Mouse (Mus musculus): ENCODE results near the gene Gnl2. TPM values are rescaled to one million over a fixed set of nuclear protein-coding genes. Genes with fewer than 3 reads are reported as not detected.

Gene Gnl2
- polyA plus RNA-seq, 1 experiment from 2014 or later, result 94.4 TPM

GRCm38 (mm10) chr4:125057273-125057672 lies 40.9 kb downstream of the Gnl2 start:
- Histone ChIP-seq H3K4me1 (ENCODE audit: control insufficient read depth, insufficient read depth, low read length) (no peaks in the 10 kb centered on the region; the same call in 1 of the 2 replicates), H3K36me3 (replicated peaks; ENCODE audit: control insufficient read depth, insufficient read depth, low read depth, low read length) (no peaks in the 10 kb centered on the region; the same call in none of the 2 replicates), H3K9me3 (replicated peaks; ENCODE audit: control insufficient read depth, low read length) (no peaks in the 10 kb centered on the region), H3K9ac (replicated peaks; ENCODE audit: low read length) (no peak overlapping the region), H3K4me2 (ENCODE audit: low read depth, low read length) (no peak overlapping the region), H3K4me3 (ENCODE audit: low read depth, low read length) (no peak overlapping the region), H3K27me3 (ENCODE audit: control insufficient read depth, insufficient read depth, low read length) (no peaks in the 10 kb centered on the region), H3K27ac (replicated peaks; ENCODE audit: low read depth, low read length) (no peak overlapping the region)
- 39% methylated on average over 3 of the region's 3 CpGs for WGBS
- no peak for DNase-seq (ENCODE audit: low spot score)
- 0 out of 2 replicates have a peak, but pooled peaks have one; percentile 7 for ATAC-seq (replicated peaks; ENCODE audit: insufficient number of reproducible peaks, low FRiP score, low TSS enrichment, low read depth)

- 51% methylated on average over 5 of the region's 5 CpGs for WGBS
- no peak for DNase-seq (ENCODE audit: low spot score)
- H3K9me3 ChIP-seq (replicated peaks; ENCODE audit: control insufficient read depth, low read length), result no peaks in the 10 kb centered on the region
- H3K4me3 ChIP-seq (ENCODE audit: low read depth, low read length), result no peak overlapping the region
- no peak overlapping the region for H3K4me2 ChIP-seq (ENCODE audit: low read depth, low read length)
- 0 out of 2 replicates have a peak, but pooled peaks have one; percentile 27 for ATAC-seq (replicated peaks; ENCODE audit: insufficient number of reproducible peaks, low FRiP score, low TSS enrichment, low read depth)
- no peaks in the 10 kb centered on the region for H3K27me3 ChIP-seq (ENCODE audit: control insufficient read depth, insufficient read depth, low read length)
- no peaks in the 10 kb centered on the region; the same call in 1 of the 2 replicates for H3K36me3 ChIP-seq (replicated peaks; ENCODE audit: control insufficient read depth, insufficient read depth, low read depth, low read length)
- H3K27ac ChIP-seq (replicated peaks; ENCODE audit: low read depth, low read length), result no peak overlapping the region
- H3K4me1 ChIP-seq (ENCODE audit: control insufficient read depth, insufficient read depth, low read length), result no peaks in the 10 kb centered on the region; the same call in 1 of the 2 replicates
- no peak overlapping the region for H3K9ac ChIP-seq (replicated peaks; ENCODE audit: low read length)
Observed at GRCm38 (mm10) chr4:125058033-125058432, 41.6 kb downstream of the Gnl2 start.

GRCm38 (mm10) chr4:125059025-125059424 lies 42.6 kb downstream of the Gnl2 start:
- H3K27ac ChIP-seq (replicated peaks; ENCODE audit: low read depth, low read length), result no peak overlapping the region
- no peak overlapping the region for H3K9ac ChIP-seq (replicated peaks; ENCODE audit: low read length)
- H3K4me3 ChIP-seq (ENCODE audit: low read depth, low read length), result no peak overlapping the region
- WGBS, result 2% methylated on average over 8 of the region's 8 CpGs
- ATAC-seq (replicated peaks; ENCODE audit: insufficient number of reproducible peaks, low FRiP score, low TSS enrichment, low read depth) (peak; percentile 64; the same call in 1 of the 2 replicates), DNase-seq (ENCODE audit: low spot score) (peak; percentile 80)
- no peaks in the 10 kb centered on the region; the same call in 1 of the 2 replicates for H3K4me1 ChIP-seq (ENCODE audit: control insufficient read depth, insufficient read depth, low read length)
- no peaks in the 10 kb centered on the region; the same call in 1 of the 2 replicates for H3K36me3 ChIP-seq (replicated peaks; ENCODE audit: control insufficient read depth, insufficient read depth, low read depth, low read length)
- H3K4me2 ChIP-seq (ENCODE audit: low read depth, low read length), result peak overlapping the region; percentile 36
- H3K9me3 ChIP-seq (replicated peaks; ENCODE audit: control insufficient read depth, low read length), result no peaks in the 10 kb centered on the region
- H3K27me3 ChIP-seq (ENCODE audit: control insufficient read depth, insufficient read depth, low read length), result no peaks in the 10 kb centered on the region

GRCm38 (mm10) chr4:125063829-125064228 lies 47.4 kb downstream of the Gnl2 start:
- Histone ChIP-seq H3K4me2 (ENCODE audit: low read depth, low read length) (no peak overlapping the region), H3K27me3 (ENCODE audit: control insufficient read depth, insufficient read depth, low read length) (no peaks in the 10 kb centered on the region), H3K36me3 (replicated peaks; ENCODE audit: control insufficient read depth, insufficient read depth, low read depth, low read length) (peaks cover 2% of the 10 kb centered on the region; the same call in 1 of the 2 replicates), H3K9me3 (replicated peaks; ENCODE audit: control insufficient read depth, low read length) (no peaks in the 10 kb centered on the region), H3K4me1 (ENCODE audit: control insufficient read depth, insufficient read depth, low read length) (no peaks in the 10 kb centered on the region), H3K9ac (replicated peaks; ENCODE audit: low read length) (no peak overlapping the region), H3K4me3 (ENCODE audit: low read depth, low read length) (no peak overlapping the region), H3K27ac (replicated peaks; ENCODE audit: low read depth, low read length) (no peak overlapping the region)
- ATAC-seq (replicated peaks; ENCODE audit: insufficient number of reproducible peaks, low FRiP score, low TSS enrichment, low read depth) (no peak), DNase-seq (ENCODE audit: low spot score) (no peak)
- 73% methylated on average over 8 of the region's 8 CpGs for WGBS

- Histone ChIP-seq H3K4me3 (ENCODE audit: low read depth, low read length) (peak within 1 kb of the TSS; percentile 99), H3K27ac (replicated peaks; ENCODE audit: low read depth, low read length) (0 out of 2 replicates have a peak within 1 kb of the TSS, but pooled peaks have one; percentile 13), H3K4me2 (ENCODE audit: low read depth, low read length) (peak within 1 kb of the TSS; percentile 71), H3K9me3 (replicated peaks; ENCODE audit: control insufficient read depth, low read length) (no peaks in the 10 kb centered on the region), H3K9ac (replicated peaks; ENCODE audit: low read length) (peak within 1 kb of the TSS; percentile 84), H3K27me3 (ENCODE audit: control insufficient read depth, insufficient read depth, low read length) (no peaks in the 10 kb centered on the region), H3K36me3 (replicated peaks; ENCODE audit: control insufficient read depth, insufficient read depth, low read depth, low read length) (peaks cover 5% of the 10 kb centered on the region; the same call in 1 of the 2 replicates), H3K4me1 (ENCODE audit: control insufficient read depth, insufficient read depth, low read length) (no peaks in the 10 kb centered on the region)
- 3% methylated on average over 26 of the region's 26 CpGs for WGBS
- ATAC-seq (replicated peaks; ENCODE audit: insufficient number of reproducible peaks, low FRiP score, low TSS enrichment, low read depth), result no peak
- DNase-seq (ENCODE audit: low spot score), result peak; percentile 79
Observed at GRCm38 (mm10) chr4:125065517-125066307, 49.3 kb downstream of the Gnl2 start, which contains the start of gene Dnali1. Gene Dnali1 (minus strand): TSS chr4:125065703.

GRCm38 (mm10) chr4:125066490-125067370 lies 50.3 kb downstream of the Gnl2 start, which contains the start of gene Snip1:
Gene Snip1 (plus strand): TSS chr4:125066672.
- peak within 1 kb of the TSS; percentile 84 for H3K9ac ChIP-seq (replicated peaks; ENCODE audit: low read length)
- peak within 1 kb of the TSS; percentile 83 for H3K4me2 ChIP-seq (ENCODE audit: low read depth, low read length)
- H3K9me3 ChIP-seq (replicated peaks; ENCODE audit: control insufficient read depth, low read length), result no peaks in the 10 kb centered on the region
- H3K27ac ChIP-seq (replicated peaks; ENCODE audit: low read depth, low read length), result peak within 1 kb of the TSS; percentile 56; the same call in 1 of the 2 replicates
- ATAC-seq (replicated peaks; ENCODE audit: insufficient number of reproducible peaks, low FRiP score, low TSS enrichment, low read depth) (peak; percentile 81), DNase-seq (ENCODE audit: low spot score) (peak; percentile 98)
- no peaks in the 10 kb centered on the region for H3K4me1 ChIP-seq (ENCODE audit: control insufficient read depth, insufficient read depth, low read length)
- H3K4me3 ChIP-seq (ENCODE audit: low read depth, low read length), result peak within 1 kb of the TSS; percentile 99
- WGBS, result 1% methylated on average over 78 of the region's 78 CpGs
- peaks cover 9% of the 10 kb centered on the region; the same call in 1 of the 2 replicates for H3K36me3 ChIP-seq (replicated peaks; ENCODE audit: control insufficient read depth, insufficient read depth, low read depth, low read length)
- H3K27me3 ChIP-seq (ENCODE audit: control insufficient read depth, insufficient read depth, low read length), result no peaks in the 10 kb centered on the region

GRCm38 (mm10) chr4:125077700-125078099 lies 61.3 kb downstream of the Gnl2 start:
- ATAC-seq (replicated peaks; ENCODE audit: insufficient number of reproducible peaks, low FRiP score, low TSS enrichment, low read depth) (no peak), DNase-seq (ENCODE audit: low spot score) (no peak)
- H3K4me3 ChIP-seq (ENCODE audit: low read depth, low read length), result no peak overlapping the region
- no peak overlapping the region for H3K9ac ChIP-seq (replicated peaks; ENCODE audit: low read length)
- no peak overlapping the region for H3K4me2 ChIP-seq (ENCODE audit: low read depth, low read length)
- H3K9me3 ChIP-seq (replicated peaks; ENCODE audit: control insufficient read depth, low read length), result no peaks in the 10 kb centered on the region
- H3K27me3 ChIP-seq (ENCODE audit: control insufficient read depth, insufficient read depth, low read length), result no peaks in the 10 kb centered on the region
- 92% methylated on average over 2 of the region's 2 CpGs for WGBS
- peaks cover 2% of the 10 kb centered on the region for H3K36me3 ChIP-seq (replicated peaks; ENCODE audit: control insufficient read depth, insufficient read depth, low read depth, low read length)
- H3K27ac ChIP-seq (replicated peaks; ENCODE audit: low read depth, low read length), result no peak overlapping the region
- H3K4me1 ChIP-seq (ENCODE audit: control insufficient read depth, insufficient read depth, low read length), result no peaks in the 10 kb centered on the region
